Mouse (Mus musculus) bone marrow, adult 2 months (tissue): ENCODE results near the gene Gm13090.

Source experiments
- CTCF ChIP-seq: fragments of 200-500 bp; IDR thresholded peaks from 2 replicates; pipeline ENCODE4 v1.5.1; 2011; ENCODE audit warnings: low read length, control low read depth; ENCODE audit not compliant: control insufficient read depth, insufficient read depth
- POLR2A ChIP-seq: fragments of 200-500 bp; IDR thresholded peaks from 2 replicates; pipeline ENCODE4 v1.6.1; 2011; ENCODE audit warnings: low read depth, mild to moderate bottlenecking, control low read depth, low read length, borderline replicate concordance; ENCODE audit not compliant: control insufficient read depth

- TF ChIP-seq POLR2A (no peak), CTCF (no peak)
Measured at GRCm38 (mm10) chr4:151041506-151041905, 47.9 kb upstream of the Gm13090 start.
